In genomic region chr13:93344395-93344794, GRCm38 (mm10) we compare ENCODE assay signal across 22 mouse cellular contexts. TPM values are rescaled to one million over a fixed set of nuclear protein-coding genes. Genes with fewer than 3 reads are reported as not detected.
DNase-seq lines count a peak whose midpoint lies in the region; ATAC-seq and TF ChIP-seq lines count a peak whose summit lies in the region.
"Had no signal": no experiment of that assay in that cellular context is flagged by ENCODE, and none has a peak within 500 bp of the region (broad histone marks: within the 10 kb centered on the region; RNA-seq: fewer than 3 reads in every experiment).

No protein-coding gene starts in this region.

- no peak for TF ChIP-seq CTCF in liver, postnatal 0 days (IDR thresholded peaks at IDR 0.05; ENCODE audit: low read depth)
- no peak for TF ChIP-seq CTCF in MEL (IDR thresholded peaks at IDR 0.05 in 2 of 3, conservative IDR thresholded peaks at IDR 0.05 in 1 of 3; ENCODE audit: control insufficient read depth in 1 of 3, insufficient read depth in 1 of 3, low read depth in 2 of 3, low read length in 3 of 3, poor library complexity in 1 of 3, severe bottlenecking in 1 of 3)

- ATAC-seq in liver, embryonic 12.5 days: no peak
- ATAC-seq in liver, postnatal 0 days: no peak
- ATAC-seq in midbrain, embryonic 16.5 days: no peak
- ATAC-seq: activated CD4-positive, CD25-positive, alpha-beta regulatory T cell, adult 4 months; forebrain, embryonic 13.5 days; forebrain, embryonic 15.5 days; forebrain, postnatal 0 days; Patski had no signal

- H3K4me2 ChIP-seq in liver, embryonic 12.5 days: no peak overlapping the region
- H3K4me2 ChIP-seq in liver, postnatal 0 days (ENCODE audit: low read depth, low read length): no peak overlapping the region
- H3K4me2 ChIP-seq in midbrain, embryonic 16.5 days (ENCODE audit: low read length): no peak overlapping the region
- H3K4me2 ChIP-seq: embryonic facial prominence, embryonic 12.5 days; forebrain, embryonic 13.5 days; forebrain, embryonic 15.5 days had no signal

- DNase-seq in liver, postnatal 0 days: no peak
- DNase-seq in 416B (ENCODE audit: low read depth) (peak; percentile 22), MEL (ENCODE audit: low read depth, low spot score) (peak; percentile 51)
- DNase-seq in layer of hippocampus, postnatal 25 days (ENCODE audit: extremely low spot score in 1 of 2, low spot score in 1 of 2): no peak
- DNase-seq: adrenal gland, adult 8-10 months; adrenal gland, postnatal 14 days; adrenal gland, postnatal 36 days; cerebellum, adult 11-12 months; cerebellum, adult 2 months; cerebellum, adult 9-10 months; cerebellum, postnatal 10 days; cerebellum, postnatal 25 days; forebrain, postnatal 0 days had no signal

- H3K36me3 ChIP-seq in liver, embryonic 12.5 days: peaks cover 3% of the 10 kb centered on the region; the same call in 1 of the 2 replicates
- H3K36me3 ChIP-seq in liver, postnatal 0 days (replicated peaks; ENCODE audit: insufficient read depth, low read length): no peaks in the 10 kb centered on the region
- H3K36me3 ChIP-seq in MEL (ENCODE audit: control insufficient read depth in 1 of 2, insufficient read depth in 2 of 2, low read length in 2 of 2): peaks cover 5 to 48% of the 10 kb centered on the region in 2 experiments; a peak in 3 of 4 replicates
- no peaks in the 10 kb centered on the region; the same call in 1 of the 2 replicates for H3K36me3 ChIP-seq in midbrain, embryonic 16.5 days (ENCODE audit: control insufficient read depth, insufficient read depth, low read length)
- H3K36me3 ChIP-seq: embryonic facial prominence, embryonic 12.5 days; forebrain, embryonic 15.5 days had no signal

- H3K27ac ChIP-seq in liver, embryonic 12.5 days: 0 out of 2 replicates have a peak overlapping the region, but pooled peaks have one; percentile 51
- no peak overlapping the region for H3K27ac ChIP-seq in liver, postnatal 0 days (ENCODE audit: low read depth)
- peak overlapping the region; percentile 73 for H3K27ac ChIP-seq in MEL (ENCODE audit: control insufficient read depth, low read depth, low read length)
- no peak overlapping the region for H3K27ac ChIP-seq in midbrain, embryonic 16.5 days (ENCODE audit: low read length)
- H3K27ac ChIP-seq: embryonic facial prominence, embryonic 10.5 days; embryonic facial prominence, embryonic 12.5 days; forebrain, embryonic 13.5 days; forebrain, embryonic 15.5 days had no signal

- H3K9ac ChIP-seq in liver, embryonic 12.5 days: no peak overlapping the region
- no peak overlapping the region for H3K9ac ChIP-seq in liver, postnatal 0 days (replicated peaks)
- H3K9ac ChIP-seq in MEL (ENCODE audit: control insufficient read depth, low read depth, low read length, poor library complexity, severe bottlenecking): no peak overlapping the region
- H3K9ac ChIP-seq in midbrain, embryonic 16.5 days (ENCODE audit: low read depth, low read length): no peak overlapping the region
- H3K9ac ChIP-seq: embryonic facial prominence, embryonic 12.5 days; forebrain, embryonic 13.5 days; forebrain, embryonic 15.5 days; forebrain, postnatal 0 days had no signal

- H3K27me3 ChIP-seq in liver, embryonic 12.5 days (replicated peaks): no peaks in the 10 kb centered on the region
- H3K27me3 ChIP-seq in liver, postnatal 0 days (ENCODE audit: insufficient read depth, low read length): no peaks in the 10 kb centered on the region
- no peaks in the 10 kb centered on the region for H3K27me3 ChIP-seq in MEL (ENCODE audit: control insufficient read depth in 1 of 2, insufficient read depth in 2 of 2, low read length in 2 of 2)
- H3K27me3 ChIP-seq in midbrain, embryonic 16.5 days (ENCODE audit: control insufficient read depth, insufficient read depth, low read depth, low read length): no peaks in the 10 kb centered on the region
- H3K27me3 ChIP-seq: embryonic facial prominence, embryonic 12.5 days; forebrain, embryonic 13.5 days; forebrain, embryonic 15.5 days; Patski had no signal

- no peaks in the 10 kb centered on the region for H3K9me3 ChIP-seq in liver, embryonic 12.5 days (replicated peaks)
- H3K9me3 ChIP-seq in liver, postnatal 0 days (ENCODE audit: low read length): no peaks in the 10 kb centered on the region
- no peaks in the 10 kb centered on the region for H3K9me3 ChIP-seq in MEL (replicated peaks; ENCODE audit: insufficient read depth, low read length)
- H3K9me3 ChIP-seq in midbrain, embryonic 16.5 days (replicated peaks; ENCODE audit: control insufficient read depth, low read length, poor library complexity, severe bottlenecking): no peaks in the 10 kb centered on the region
- H3K9me3 ChIP-seq: embryonic facial prominence, embryonic 10.5 days; embryonic facial prominence, embryonic 12.5 days; forebrain, embryonic 13.5 days; forebrain, embryonic 15.5 days had no signal

- no peak overlapping the region for H3K4me3 ChIP-seq in liver, embryonic 12.5 days
- H3K4me3 ChIP-seq in liver, postnatal 0 days (ENCODE audit: low read depth, low read length): no peak overlapping the region
- H3K4me3 ChIP-seq in MEL (ENCODE audit: control insufficient read depth in 1 of 2, insufficient read depth in 1 of 2, low read depth in 2 of 2, low read length in 2 of 2): no peak overlapping the region
- H3K4me3 ChIP-seq in midbrain, embryonic 16.5 days (ENCODE audit: low read depth, low read length): no peak overlapping the region
- H3K4me3 ChIP-seq: embryonic facial prominence, embryonic 10.5 days; embryonic facial prominence, embryonic 12.5 days; erythroblast, embryonic 14.5 days; forebrain, embryonic 13.5 days; forebrain, embryonic 15.5 days had no signal

- no peak for TF ChIP-seq EP300 in liver, postnatal 0 days (IDR thresholded peaks at IDR 0.05; ENCODE audit: low read depth)
- peak; percentile 78 to 84 for TF ChIP-seq EP300 in MEL (IDR thresholded peaks at IDR 0.05; ENCODE audit: low read depth in 1 of 2, low read length in 2 of 2)

- H3K79me2 ChIP-seq in MEL (ENCODE audit: control insufficient read depth, insufficient read depth, low read length, poor library complexity): peaks cover 5% of the 10 kb centered on the region

- TF ChIP-seq RAD21 in MEL (IDR thresholded peaks at IDR 0.05; ENCODE audit: low read depth, low read length): no peak

- no peak for TF ChIP-seq POLR2A in MEL (IDR thresholded peaks at IDR 0.05; ENCODE audit: control insufficient read depth in 1 of 2, insufficient read depth in 1 of 2, low read depth in 1 of 2, low read length in 2 of 2, poor library complexity in 1 of 2)

- H3K4me1 ChIP-seq in liver, embryonic 12.5 days: peaks cover 45% of the 10 kb centered on the region
- H3K4me1 ChIP-seq in liver, postnatal 0 days (ENCODE audit: insufficient read depth): peaks cover 4% of the 10 kb centered on the region
- H3K4me1 ChIP-seq in MEL (ENCODE audit: control insufficient read depth in 1 of 2, insufficient read depth in 2 of 2, low read length in 2 of 2): peaks cover 18 to 42% of the 10 kb centered on the region in 2 experiments
- no peaks in the 10 kb centered on the region for H3K4me1 ChIP-seq in midbrain, embryonic 16.5 days (ENCODE audit: control insufficient read depth, insufficient read depth, low read length)
- H3K4me1 ChIP-seq: embryonic facial prominence, embryonic 10.5 days; embryonic facial prominence, embryonic 12.5 days; forebrain, embryonic 13.5 days; forebrain, embryonic 15.5 days had no signal

- 80% methylated on average over 1 of the region's 1 CpGs for WGBS in liver, embryonic 12.5 days (ENCODE audit: insufficient replicate concordance)
- WGBS in liver, postnatal 0 days (ENCODE audit: insufficient replicate concordance): 56% methylated on average over 1 of the region's 1 CpGs
- 98% methylated on average over 1 of the region's 1 CpGs for WGBS in midbrain, embryonic 16.5 days

TF ChIP-seq in MEL, 35 proteins besides CTCF, POLR2A, EP300 and RAD21:
- TF ChIP-seq TAL1 (IDR thresholded peaks at IDR 0.05; ENCODE audit: low read length) (peak; percentile 59), NRF1 (IDR thresholded peaks at IDR 0.05; ENCODE audit: insufficient read depth, low read depth, low read length, poor library complexity, severe bottlenecking) (no peak), MEF2A (IDR thresholded peaks at IDR 0.05; ENCODE audit: extremely low read depth, insufficient replicate concordance, low read depth, low read length, poor library complexity, severe bottlenecking) (no peak), ZMIZ1 (IDR thresholded peaks at IDR 0.05; ENCODE audit: low read depth, low read length) (no peak), E2F4 (IDR thresholded peaks at IDR 0.05; ENCODE audit: borderline replicate concordance, low read depth, low read length) (no peak), MYC (IDR thresholded peaks at IDR 0.05; ENCODE audit: low read depth, low read length) (0 out of 2 replicates have a peak, but pooled peaks have one; percentile 49), UBTF (IDR thresholded peaks at IDR 0.05; ENCODE audit: borderline replicate concordance, insufficient read depth, low read depth, low read length) (no peak), USF2 (IDR thresholded peaks at IDR 0.05; ENCODE audit: borderline replicate concordance in 1 of 2, insufficient read depth in 1 of 2, low read depth in 1 of 2, low read length in 2 of 2) (no peak), TCF12 (IDR thresholded peaks at IDR 0.05; ENCODE audit: low read depth, low read length) (peak; percentile 88), MAX (IDR thresholded peaks at IDR 0.05; ENCODE audit: low read length) (no peak), ELF1 (IDR thresholded peaks at IDR 0.05; ENCODE audit: low read depth, low read length) (0 out of 2 replicates have a peak, but pooled peaks have one; percentile 6), ETS1 (IDR thresholded peaks at IDR 0.05; ENCODE audit: low read depth, low read length) (peak; percentile 83), GATA1 (IDR thresholded peaks at IDR 0.05; ENCODE audit: low read depth, low read length) (peak; percentile 84), SIN3A (IDR thresholded peaks at IDR 0.05; ENCODE audit: low read length) (0 out of 2 replicates have a peak, but pooled peaks have one; percentile 30), POLR2AphosphoS2 (IDR thresholded peaks at IDR 0.05; ENCODE audit: low read length) (no peak)

RNA-seq across cellular contexts. Expression of gene Homer1, which starts 45.0 kb away (rescaled TPM):
- 7.1 and 8.2 TPM in 2 replicates for polyA plus RNA-seq in liver, embryonic 12.5 days (2016; fragmentation: Nextera tagmentation; extraction: Ambion mirVana)
- polyA plus RNA-seq in liver, postnatal 0 days (2015; fragmentation: Nextera tagmentation; extraction: Ambion mirVana): 1.2 and 1.6 TPM in 2 replicates
- 20.6 and 23.1 TPM in 2 replicates for total RNA-seq in MEL (2012; rRNA removed)
- 10 to 100 TPM in 1 of 2 experiments, not detected in 1; 19.5 TPM for polyA plus RNA-seq in MEL (2012; ENCODE audit: insufficient read depth in 1 of 2, insufficient read length in 2 of 2, low read depth in 1 of 2, low replicate concordance in 2 of 2, missing spikeins in 1 of 2)
- 8.6 and 9.4 TPM in 2 replicates for polyA plus RNA-seq in midbrain, embryonic 16.5 days (2015; fragmentation: Nextera tagmentation; extraction: Ambion mirVana)
- total RNA-seq in layer of hippocampus, postnatal 25 days (2021): 100 to 1,000 TPM; 177 to 187 TPM

Comparison
In these comparisons a context has a peak if more than half of its experiments do, and no peak if none do; other contexts are left out.
1. H3K27ac ChIP-seq: peak in liver, embryonic 12.5 days (single experiment) and MEL (single experiment); none in liver, postnatal 0 days (single experiment) and midbrain, embryonic 16.5 days (single experiment).
2. DNase-seq: peak in 416B (single experiment) and MEL (single experiment); none in liver, postnatal 0 days (single experiment) and layer of hippocampus, postnatal 25 days (0 of 2).